Mouse (Mus musculus) kidney, postnatal 0 days (tissue): Measurements from ENCODE around the gene Bbs1. TPM values are rescaled to one million over a fixed set of nuclear protein-coding genes. Genes with fewer than 3 reads are reported as not detected.

ENCODE experiments used
- ATAC-seq: fragments of 200-750 bp; cut with Nextera tagmentation; replicated peaks from 2 replicates; pipeline ENCODE4 v1.8.0; 2017; ENCODE audit warnings: low read depth, moderate number of reproducible peaks, moderate TSS enrichment, moderate library complexity; ENCODE audit not compliant: low FRiP score
- DNase-seq: peaks from one replicate; pipeline ENCODE4 v3.0.0-alpha.2; 2016; ENCODE audit warnings: low spot score
- H3K27ac ChIP-seq: fragments of 300-500 bp; sonication (generic); 2 replicates; pipeline ENCODE4 v1.5.1; 2014; ENCODE audit warnings: mild to moderate bottlenecking
- H3K27me3 ChIP-seq: fragments of 300-500 bp; sonication (generic); 2 replicates; pipeline ENCODE4 v1.6.1; 2014; ENCODE audit warnings: low read length, mixed read lengths; ENCODE audit not compliant: insufficient read depth
- H3K36me3 ChIP-seq: fragments of 300-500 bp; sonication (generic); 2 replicates; pipeline ENCODE4 v1.6.1; 2014; ENCODE audit warnings: low read length, mixed read lengths; ENCODE audit not compliant: insufficient read depth
- H3K4me1 ChIP-seq: fragments of 300-500 bp; sonication (generic); replicated peaks from 2 replicates; pipeline ENCODE4 v1.6.1; 2014; ENCODE audit warnings: antibody characterized with exemption, low read length, mixed read lengths; ENCODE audit not compliant: insufficient read depth
- H3K4me2 ChIP-seq: fragments of 300-500 bp; sonication (generic); 2 replicates; pipeline ENCODE4 v1.6.1; 2014; ENCODE audit warnings: mild to moderate bottlenecking, low read length, moderate library complexity, mixed read lengths
- H3K4me3 ChIP-seq: fragments of 300-500 bp; sonication (generic); replicated peaks from 2 replicates; pipeline ENCODE4 v1.5.1; 2014; ENCODE audit warnings: low read depth, low read length
- H3K9ac ChIP-seq: fragments of 300-500 bp; sonication (generic); 2 replicates; pipeline ENCODE4 v1.6.1; 2014; ENCODE audit warnings: low read depth, low read length
- H3K9me3 ChIP-seq: fragments of 300-500 bp; sonication (generic); replicated peaks from 2 replicates; pipeline ENCODE4 v1.6.1; 2016; ENCODE audit warnings: low read length, inconsistent platforms, mixed read lengths
- CTCF ChIP-seq: IDR thresholded peaks from 2 replicates; pipeline ENCODE4 v1.5.1; 2016; ENCODE audit warnings: antibody characterized with exemption, low read depth, mild to moderate bottlenecking, moderate library complexity
- WGBS: fragments of 180-500 bp; shearing (Covaris S2); extraction: QIAGEN DNeasy Blood & Tissue Kit; methylation state at CpG from one replicate; pipeline ENCODE4 v1.1.7; 2014; 5-methylcytosine and 5-hydroxymethylcytosine counted together
- polyA plus RNA-seq: library from polyadenylated mRNA; unstranded; fragments of >200 nt; fragmentation: Nextera tagmentation; extraction: Ambion mirVana; gene quantifications from 2 replicates; pipeline ENCODE4 v1.2.1, GENCODE M21; 2015

Bbs1 gene
- polyA plus RNA-seq, 1 experiment from 2014 or later = 4.9 TPM

GRCm38 (mm10) chr19:4855951-4856350 lies 50.5 kb downstream of the Bbs1 start:
- Histone ChIP-seq H3K27me3 (no peaks in the 10 kb centered on the region), H3K9ac (no peak overlapping the region), H3K36me3 (no peaks in the 10 kb centered on the region), H3K4me2 (peak overlapping the region; percentile 97), H3K27ac (no peak overlapping the region), H3K9me3 (no peaks in the 10 kb centered on the region), H3K4me3 (no peak overlapping the region), H3K4me1 (no peaks in the 10 kb centered on the region)
- ATAC-seq (no peak), DNase-seq (no peak)
- TF ChIP-seq CTCF = no peak
- 82% methylated on average over 4 of the region's 4 CpGs for WGBS

DNA sequence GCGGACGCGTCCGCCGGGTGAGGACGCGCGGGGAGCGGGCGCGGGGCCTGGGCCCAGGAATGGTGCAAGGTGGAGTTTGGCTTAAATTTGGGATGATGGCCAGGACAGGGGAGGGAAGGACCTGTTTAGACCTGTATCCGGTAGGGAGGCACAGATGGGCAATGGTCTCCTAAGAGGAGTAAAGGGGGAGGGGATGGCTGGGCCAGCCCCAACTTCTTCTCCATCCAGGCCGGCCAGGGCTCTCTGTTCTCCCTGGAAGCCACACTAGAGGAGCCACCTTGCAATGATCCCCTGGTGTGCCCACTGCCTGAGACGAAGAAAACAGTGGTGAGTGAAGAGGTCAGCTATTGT lies 51.0 kb downstream of the Bbs1 start:
- no peak; the same call in none of the 2 replicates for ATAC-seq
- 2% methylated on average over 14 of the region's 14 CpGs for WGBS

DNA sequence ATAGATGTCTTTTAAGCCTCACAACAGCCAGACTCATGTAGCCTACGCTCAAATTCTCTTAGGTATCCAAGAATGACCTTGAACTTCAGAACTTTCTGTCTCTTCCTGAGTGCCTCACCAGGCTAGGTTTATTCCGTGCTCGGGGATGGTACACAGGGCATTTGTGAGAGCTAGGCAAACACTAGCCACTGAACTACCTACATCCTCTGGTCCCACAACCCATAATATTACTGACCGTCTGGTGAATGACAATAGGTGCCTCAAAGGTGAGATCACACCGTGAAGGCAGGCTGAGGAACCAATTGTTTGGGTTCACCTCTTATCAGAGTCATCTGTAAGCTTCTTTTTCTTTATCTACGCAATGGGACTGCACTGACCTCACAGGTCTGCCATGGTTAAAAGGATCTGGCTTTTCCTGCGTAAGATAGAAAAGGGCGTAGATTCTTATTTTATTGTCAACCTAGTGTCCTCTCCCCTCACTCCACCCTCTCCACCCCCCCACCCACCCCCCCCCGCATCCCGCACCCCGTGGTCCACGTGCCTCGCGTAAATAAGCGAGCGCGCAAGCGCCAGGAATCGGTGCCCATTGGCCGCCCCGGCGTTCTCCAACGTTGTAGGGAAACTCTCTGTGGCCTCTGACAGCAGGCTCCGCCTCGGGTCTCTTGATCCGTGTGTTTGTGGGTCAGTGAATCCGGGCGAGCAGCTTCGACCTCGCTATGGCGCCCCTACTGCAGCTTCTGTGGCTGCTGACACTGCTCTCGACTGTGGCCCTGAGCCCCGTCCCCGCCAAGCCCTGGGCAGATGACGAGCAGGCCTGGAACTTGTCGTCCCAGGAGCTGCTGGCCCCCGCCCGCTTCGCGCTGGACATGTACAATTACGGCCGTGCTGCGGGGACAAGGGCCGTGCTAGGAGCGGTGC lies 51.6 kb downstream of the Bbs1 start, which contains the start of gene Ctsf:
TSS of gene Ctsf (plus strand) at position 579 of the 918 bp plus-strand sequence.
- WGBS = 3% methylated on average over 45 of the region's 45 CpGs

More for the DNA sequence above, 51.0 kb downstream of the Bbs1 start:
- H3K9me3 ChIP-seq = no peaks in the 10 kb centered on the region
- no peaks in the 10 kb centered on the region for H3K4me1 ChIP-seq
- H3K9ac ChIP-seq = peak overlapping the region; percentile 63
- peak overlapping the region; percentile 97 for H3K4me2 ChIP-seq
- no peak for TF ChIP-seq CTCF
- H3K27me3 ChIP-seq = no peaks in the 10 kb centered on the region
- no peaks in the 10 kb centered on the region for H3K36me3 ChIP-seq
- H3K27ac ChIP-seq = no peak overlapping the region
- peak; percentile 12 for DNase-seq
- peak overlapping the region; percentile 58 for H3K4me3 ChIP-seq

DNA sequence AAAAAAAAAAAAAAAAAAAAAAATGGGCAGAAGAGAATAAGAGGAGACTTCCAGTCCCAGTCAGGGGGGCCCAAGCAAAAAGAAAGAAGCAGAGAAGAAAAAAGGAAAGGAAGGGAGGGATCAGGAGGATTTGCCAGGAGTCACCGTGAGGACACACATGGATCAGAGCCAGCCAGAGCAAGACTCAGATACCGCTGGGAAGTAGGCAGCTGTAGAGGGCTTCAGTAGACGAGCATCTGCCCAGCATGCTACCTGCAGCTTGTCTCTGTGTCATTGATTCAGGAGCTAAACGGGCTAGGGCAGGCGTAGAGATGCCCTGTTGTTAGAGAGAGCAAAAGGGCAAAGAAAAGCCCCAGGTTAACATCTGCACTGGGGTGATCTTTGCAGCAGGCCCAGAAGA lies 56.1 kb downstream of the Bbs1 start:
- Histone ChIP-seq H3K4me3 (no peak overlapping the region), H3K9ac (no peak overlapping the region), H3K9me3 (no peaks in the 10 kb centered on the region), H3K27ac (no peak overlapping the region), H3K4me1 (no peaks in the 10 kb centered on the region), H3K4me2 (no peak overlapping the region), H3K27me3 (no peaks in the 10 kb centered on the region), H3K36me3 (no peaks in the 10 kb centered on the region)
- TF ChIP-seq CTCF = no peak
- DNase-seq (no peak), ATAC-seq (no peak)
- WGBS = 51% methylated on average over 5 of the region's 5 CpGs

More for the DNA sequence above, 51.6 kb downstream of the Bbs1 start, which contains the start of gene Ctsf:
- peak within 1 kb of the TSS; percentile 97 for H3K4me2 ChIP-seq
- H3K4me3 ChIP-seq = peak within 1 kb of the TSS; percentile 58
- H3K36me3 ChIP-seq = no peaks in the 10 kb centered on the region
- H3K9ac ChIP-seq = peak within 1 kb of the TSS; percentile 63
- no peaks in the 10 kb centered on the region for H3K27me3 ChIP-seq
- H3K4me1 ChIP-seq = no peaks in the 10 kb centered on the region
- H3K9me3 ChIP-seq = no peaks in the 10 kb centered on the region
- no peak within 1 kb of the TSS for H3K27ac ChIP-seq
- DNase-seq (peak; percentile 92), ATAC-seq (peak; percentile 85)
- TF ChIP-seq CTCF = peak; percentile 8; the same call in 1 of the 2 replicates

GRCm38 (mm10) chr19:4849800-4850199 lies 56.6 kb downstream of the Bbs1 start:
- H3K27me3 ChIP-seq = no peaks in the 10 kb centered on the region
- no peak overlapping the region for H3K27ac ChIP-seq
- no peak overlapping the region for H3K9ac ChIP-seq
- H3K9me3 ChIP-seq = no peaks in the 10 kb centered on the region
- ATAC-seq = no peak
- H3K4me3 ChIP-seq = no peak overlapping the region
- no peak for DNase-seq
- H3K4me1 ChIP-seq = no peaks in the 10 kb centered on the region
- H3K36me3 ChIP-seq = no peaks in the 10 kb centered on the region
- 46% methylated on average over 4 of the region's 4 CpGs for WGBS
- no peak for TF ChIP-seq CTCF
- H3K4me2 ChIP-seq = no peak overlapping the region

GRCm38 (mm10) chr19:4847490-4847889 lies 58.9 kb downstream of the Bbs1 start:
- WGBS = 23% methylated on average over 7 of the region's 7 CpGs
- ATAC-seq (0 out of 2 replicates have a peak, but pooled peaks have one; percentile 36), DNase-seq (peak; percentile 74)
- Histone ChIP-seq H3K27ac (no peak overlapping the region), H3K4me2 (no peak overlapping the region), H3K9me3 (no peaks in the 10 kb centered on the region), H3K4me3 (no peak overlapping the region), H3K9ac (no peak overlapping the region), H3K4me1 (no peaks in the 10 kb centered on the region), H3K27me3 (no peaks in the 10 kb centered on the region), H3K36me3 (no peaks in the 10 kb centered on the region)
- TF ChIP-seq CTCF = peak; percentile 69
